Mouse (Mus musculus) liver, embryonic 14.5 days (tissue): Measurements from ENCODE around the gene A630095N17Rik.

Experiments used
- CTCF ChIP-seq: IDR thresholded peaks from 2 replicates; pipeline ENCODE4 v1.5.1; 2016; ENCODE audit warnings: antibody characterized with exemption, low read depth, control low read depth
- EP300 ChIP-seq: IDR thresholded peaks from 2 replicates; pipeline ENCODE4 v1.6.1; 2016; ENCODE audit warnings: antibody characterized with exemption, low read depth

- TF ChIP-seq CTCF (no peak), EP300 (no peak)
Observed at GRCm38 (mm10) chr1:75212542-75212941, 19.4 kb downstream of the A630095N17Rik start.
